Mouse (Mus musculus) CH12.LX (cell line): ENCODE measurements around the gene Cebpe.

ENCODE experiments used
- CHD2 ChIP-seq: IDR thresholded peaks from 2 replicates; pipeline ENCODE4 v1.6.1; 2011; ENCODE audit warnings: low read length, improper control_type of control experiment
- CTCF ChIP-seq, 2 experiments: IDR thresholded peaks in 1 of 2; conservative IDR thresholded peaks in 1 of 2; 2 replicates each; pipeline ENCODE4 v1.5.1; 2011 to 2012; ENCODE audit warnings: low read depth in 2 of 2, low read length in 2 of 2, improper control_type of control experiment in 1 of 2, inconsistent platforms in 1 of 2, mild to moderate bottlenecking in 1 of 2, moderate library complexity in 1 of 2
- ELF1 ChIP-seq: IDR thresholded peaks from 2 replicates; pipeline ENCODE4 v1.6.1; 2014; ENCODE audit warnings: low read depth, mild to moderate bottlenecking, inconsistent platforms, low read length, improper control_type of control experiment
- EP300 ChIP-seq: IDR thresholded peaks from 2 replicates; pipeline ENCODE4 v1.6.1; 2011; ENCODE audit warnings: low read length, improper control_type of control experiment
- HCFC1 ChIP-seq: IDR thresholded peaks from 2 replicates; pipeline ENCODE4 v1.6.1; 2012; ENCODE audit warnings: low read depth, mild to moderate bottlenecking, inconsistent platforms, low read length, improper control_type of control experiment
- MYC ChIP-seq: IDR thresholded peaks from 2 replicates; pipeline ENCODE4 v1.6.1; 2011; ENCODE audit warnings: low read depth, mild to moderate bottlenecking, improper control_type of control experiment, low read length
- POLR2AphosphoS2 ChIP-seq: IDR thresholded peaks from 2 replicates; pipeline ENCODE4 v1.6.1; 2011; ENCODE audit warnings: low read depth, low read length, improper control_type of control experiment
- RAD21 ChIP-seq: IDR thresholded peaks from 2 replicates; pipeline ENCODE4 v1.6.1; 2011; ENCODE audit warnings: low read depth, mild to moderate bottlenecking, low read length, improper control_type of control experiment, moderate library complexity
- TBP ChIP-seq: conservative IDR thresholded peaks from 2 replicates; pipeline ENCODE4 v1.6.1; 2011; ENCODE audit warnings: low read depth, low read length, improper control_type of control experiment
- ZC3H11A ChIP-seq: IDR thresholded peaks from 2 replicates; pipeline ENCODE4 v1.6.1; 2012; ENCODE audit warnings: low read depth, mild to moderate bottlenecking, inconsistent platforms, low read length, improper control_type of control experiment

GRCm38 (mm10) chr14:54724049-54724448 is 12.1 kb upstream of the Cebpe start:
- TF ChIP-seq CTCF (conservative IDR thresholded peaks at IDR 0.05 in 1 of 2, IDR thresholded peaks at IDR 0.05 in 1 of 2; ENCODE audit: low read depth in 2 of 2, low read length in 2 of 2): no peak
- no peak for TF ChIP-seq MYC
- TF ChIP-seq RAD21: no peak
- no peak for TF ChIP-seq ELF1
- TF ChIP-seq ZC3H11A: no peak
- no peak for TF ChIP-seq TBP
- TF ChIP-seq POLR2AphosphoS2: no peak
- TF ChIP-seq EP300: no peak
- TF ChIP-seq HCFC1: no peak
- TF ChIP-seq CHD2: no peak
